Mouse (Mus musculus) frontal cortex, postnatal 36 days (tissue): ENCODE results near the gene Zkscan6.

Source experiments
- DNase-seq, 2 experiments: peaks; one replicate each; pipeline ENCODE4 v3.0.0; 2022; ENCODE audit warnings: low spot score in 2 of 2

Gene Zkscan6

DNA sequence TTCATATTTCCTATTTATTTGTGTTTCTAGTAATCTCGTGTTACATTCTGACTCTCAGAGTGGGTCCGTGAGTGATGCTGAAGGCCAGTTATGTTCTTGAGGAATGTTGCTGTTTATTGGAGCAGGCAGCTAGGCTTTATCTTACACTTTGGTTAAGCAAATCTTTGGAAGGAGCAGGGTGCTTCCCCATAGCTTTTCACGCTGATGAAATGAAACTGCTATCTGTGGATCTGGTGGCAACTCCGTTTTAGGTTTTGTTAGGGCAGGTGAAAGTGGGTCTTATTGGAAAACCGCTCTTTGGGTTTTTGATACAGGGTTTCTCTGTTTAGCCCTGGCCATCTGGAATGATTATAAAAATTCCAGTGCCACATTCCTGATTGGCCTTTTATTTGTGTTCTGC, 5.1 kb downstream of the Zkscan6 start:
- no peak for DNase-seq

GRCm38 (mm10) chr11:65814381-65814780, 7.4 kb downstream of the Zkscan6 start:
- no peak for DNase-seq

DNA sequence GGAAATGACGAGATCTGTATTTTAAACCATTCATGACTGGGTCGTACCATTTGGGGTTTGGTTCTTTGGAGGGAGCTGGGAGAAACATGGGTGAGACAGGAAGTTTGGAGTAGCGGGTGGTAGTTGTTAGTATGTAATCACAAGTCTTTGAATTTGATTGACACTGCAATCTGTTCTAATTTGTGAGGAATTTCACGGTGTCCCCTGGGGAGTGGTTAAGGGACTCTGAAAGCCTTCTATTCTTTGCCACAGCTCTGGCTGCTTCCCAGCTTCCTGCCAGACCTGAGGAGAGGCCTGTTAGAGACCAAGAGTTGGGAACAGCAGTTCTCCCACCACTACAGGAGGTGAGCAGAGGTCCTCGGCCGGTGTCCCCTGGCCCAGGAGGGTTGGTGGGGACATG, 9.3 kb downstream of the Zkscan6 start:
- no peak for DNase-seq

GRCm38 (mm10) chr11:65818193-65818592, 11.2 kb downstream of the Zkscan6 start:
- DNase-seq, result no peak

- DNase-seq, result no peak
Measured at GRCm38 (mm10) chr11:65820280-65820679, 13.3 kb downstream of the Zkscan6 start.

DNA sequence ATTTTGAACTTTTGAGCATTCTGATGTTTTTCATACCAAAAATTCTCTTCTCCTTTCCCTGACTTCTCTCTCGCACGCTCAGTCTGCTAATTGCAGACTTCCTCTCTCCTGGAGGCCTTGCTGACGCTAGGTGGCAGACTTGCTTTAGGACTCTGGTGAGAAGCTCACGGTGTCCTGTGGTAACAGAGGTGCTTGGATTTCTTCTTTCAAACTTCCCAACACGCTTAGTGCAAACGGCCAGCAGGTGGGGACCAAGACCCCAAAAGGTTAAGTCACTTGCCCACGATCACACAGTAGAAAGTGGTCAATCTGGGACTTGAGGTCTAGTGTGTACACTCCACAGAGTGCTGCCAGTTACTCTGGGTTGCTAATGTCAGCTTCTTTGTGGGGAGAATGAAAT, 13.9 kb downstream of the Zkscan6 start:
- peak; percentile 62 to 70 for DNase-seq

DNA sequence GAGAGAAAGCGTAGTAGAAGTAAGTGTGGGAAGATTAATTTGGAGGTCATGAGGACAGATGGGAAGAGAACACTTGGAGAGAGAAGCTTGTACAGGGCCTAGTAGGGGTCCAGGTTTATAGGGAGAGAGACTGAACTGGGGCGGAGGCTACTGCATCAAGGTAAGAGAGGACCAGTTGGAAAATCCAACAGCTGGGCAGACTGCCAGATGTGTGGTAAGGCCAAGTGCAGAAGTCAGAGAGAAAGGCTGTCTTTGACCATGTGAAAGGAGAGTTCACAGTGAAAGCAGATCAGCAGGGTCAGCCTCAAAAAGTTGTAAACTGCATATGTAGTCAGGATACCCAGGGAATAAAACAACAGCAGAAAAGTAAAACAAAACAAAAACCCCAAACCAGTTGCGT, 17.6 kb downstream of the Zkscan6 start:
- no peak for DNase-seq

GRCm38 (mm10) chr11:65838999-65839398, 32.0 kb downstream of the Zkscan6 start:
- DNase-seq, result peak; percentile 45 to 50

GRCm38 (mm10) chr11:65846446-65846845, 39.5 kb downstream of the Zkscan6 start:
- no peak for DNase-seq

DNA sequence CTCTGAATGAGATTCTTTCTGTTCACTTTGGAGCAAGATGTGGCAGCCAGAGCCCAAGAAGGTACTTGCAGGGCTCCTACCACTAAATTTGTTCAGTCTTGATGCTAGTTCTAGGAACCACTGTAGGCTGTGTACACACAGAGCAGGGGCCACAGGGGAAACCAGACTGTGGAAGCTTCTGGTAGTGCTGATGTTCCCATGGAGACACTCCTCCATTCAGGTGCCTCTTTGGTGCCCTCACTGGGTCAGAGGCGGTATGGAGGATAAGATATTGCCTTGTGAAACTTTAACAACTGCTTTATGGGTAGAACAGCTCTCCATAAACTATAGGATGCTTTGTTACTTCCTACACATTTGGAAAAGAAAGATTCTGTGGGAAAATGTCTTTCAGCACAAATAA, 45.1 kb downstream of the Zkscan6 start:
- no peak for DNase-seq

DNA sequence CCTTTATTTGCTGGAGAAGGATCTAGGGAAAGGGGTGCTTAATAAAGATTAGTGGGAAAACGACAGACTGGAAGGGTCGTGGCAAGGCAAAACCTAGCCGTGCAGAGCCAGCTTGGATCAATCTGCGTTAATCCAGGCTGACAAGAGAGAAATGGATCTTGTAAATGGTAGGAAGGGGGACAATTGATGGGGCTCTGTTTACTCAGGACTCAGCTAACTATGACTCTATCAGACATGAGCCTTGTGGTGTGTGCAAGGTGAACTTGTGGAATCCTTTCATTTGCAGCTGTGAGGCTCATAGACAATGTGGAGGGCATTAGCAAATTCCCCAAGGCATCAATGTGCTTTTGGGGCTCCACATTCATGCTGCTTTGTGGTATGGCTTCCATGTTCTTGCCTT, 54.5 kb downstream of the Zkscan6 start:
- DNase-seq, result no peak

- DNase-seq, result no peak
Measured at GRCm38 (mm10) chr11:65877146-65877775, 70.3 kb downstream of the Zkscan6 start.
